Mouse (Mus musculus) spleen, adult 2 months (tissue): Measurements from ENCODE around the gene Abcc8. TPM values are rescaled to one million over a fixed set of nuclear protein-coding genes. Genes with fewer than 3 reads are reported as not detected.
A peak's percentile ranks its signal among the peaks of the same experiment; 100 is the strongest.

Source experiments
- DNase-seq, 2 experiments: peaks; one replicate each; pipeline versions ENCODE4 v3.0.0 to v3.0.0-alpha.2; 2012 to 2021; ENCODE audit warnings: low spot score in 2 of 2, low read depth in 1 of 2
- H3K27ac ChIP-seq: fragments of 200-500 bp; 2 replicates; pipeline ENCODE4 v1.5.1; 2012; ENCODE audit warnings: low read length, inconsistent platforms; ENCODE audit not compliant: insufficient read depth
- H3K27me3 ChIP-seq: fragments of 200-500 bp; 2 replicates; pipeline ENCODE4 v1.6.1; 2012; ENCODE audit warnings: mild to moderate bottlenecking, moderate library complexity, low read length, inconsistent platforms; ENCODE audit not compliant: control insufficient read depth, insufficient read depth
- H3K36me3 ChIP-seq: fragments of 200-500 bp; 2 replicates; pipeline ENCODE4 v1.6.1; 2012; ENCODE audit warnings: mild to moderate bottlenecking, low read length, inconsistent platforms; ENCODE audit not compliant: control insufficient read depth, insufficient read depth
- H3K4me1 ChIP-seq: fragments of 200-500 bp; 2 replicates; pipeline ENCODE4 v1.6.1; 2011; ENCODE audit warnings: inconsistent platforms; ENCODE audit not compliant: control insufficient read depth, insufficient read depth, insufficient read length
- H3K4me3 ChIP-seq: fragments of 200-500 bp; 2 replicates; pipeline ENCODE4 v1.5.1; 2011; ENCODE audit warnings: mild to moderate bottlenecking, inconsistent platforms; ENCODE audit not compliant: insufficient read depth, insufficient read length; ENCODE audit errors: extremely low read depth
- CTCF ChIP-seq: fragments of 200-500 bp; IDR thresholded peaks from 2 replicates; pipeline ENCODE4 v1.5.1; 2011; ENCODE audit warnings: mild to moderate bottlenecking, inconsistent platforms; ENCODE audit not compliant: insufficient read depth, insufficient read length, insufficient replicate concordance; ENCODE audit errors: extremely low read depth
- POLR2A ChIP-seq: fragments of 200-500 bp; IDR thresholded peaks from 2 replicates; pipeline ENCODE4 v1.6.1; 2011; ENCODE audit warnings: low read depth, low read length, inconsistent platforms
- WGBS: fragments of 180-500 bp; shearing (Covaris S2); methylation state at CpG from one replicate; pipeline ENCODE4 v1.1.7; 2018; 5-methylcytosine and 5-hydroxymethylcytosine counted together
- polyA plus RNA-seq: library from polyadenylated mRNA; depleted of rRNA; stranded (reverse); fragments of >200 nt; gene quantifications from 2 replicates; pipeline ENCODE4 v1.2.3, GENCODE M21; 2012; rRNA removed

Gene Abcc8
- polyA plus RNA-seq = 0.02 and 0.08 TPM in 2 replicates

- H3K4me1 ChIP-seq = no peaks in the 10 kb centered on the region
- H3K4me3 ChIP-seq = no peak within 1 kb of the TSS
- DNase-seq = no peak
- H3K27ac ChIP-seq = no peak within 1 kb of the TSS
- TF ChIP-seq CTCF (no peak), POLR2A (no peak)
- H3K27me3 ChIP-seq = peaks cover 3% of the 10 kb centered on the region; the same call in 1 of the 2 replicates
- 4% methylated on average over 75 of the region's 75 CpGs for WGBS
- no peaks in the 10 kb centered on the region for H3K36me3 ChIP-seq
These were observed at the start of gene Abcc8 for GRCm38 (mm10) chr7:46179431-46180275. Gene Abcc8 (minus strand): TSS chr7:46180033.

- no peak overlapping the region for H3K4me3 ChIP-seq
- 80% methylated on average over 4 of the region's 4 CpGs for WGBS
- H3K27ac ChIP-seq = no peak overlapping the region
- no peak for TF ChIP-seq CTCF
- H3K27me3 ChIP-seq = no peaks in the 10 kb centered on the region
- DNase-seq = no peak
- no peaks in the 10 kb centered on the region for H3K36me3 ChIP-seq
- H3K4me1 ChIP-seq = no peaks in the 10 kb centered on the region
These were observed 47.1 kb upstream of the Abcc8 start for GRCm38 (mm10) chr7:46226936-46227335.

GRCm38 (mm10) chr7:46226253-46226652 lies 46.4 kb upstream of the Abcc8 start:
- peak in 1 of 2 experiments; percentile 29 for DNase-seq
- no peaks in the 10 kb centered on the region for H3K36me3 ChIP-seq
- H3K27ac ChIP-seq = no peak overlapping the region
- no peaks in the 10 kb centered on the region for H3K4me1 ChIP-seq
- WGBS = 25% methylated on average over 7 of the region's 7 CpGs
- H3K4me3 ChIP-seq = no peak overlapping the region
- H3K27me3 ChIP-seq = no peaks in the 10 kb centered on the region
- no peak for TF ChIP-seq POLR2A
- TF ChIP-seq CTCF = peak; percentile 75; the same call in 1 of the 2 replicates

GRCm38 (mm10) chr7:46220591-46221129 lies 40.8 kb upstream of the Abcc8 start:
- no peak for DNase-seq
- Histone ChIP-seq H3K4me1 (no peaks in the 10 kb centered on the region), H3K4me3 (no peak overlapping the region), H3K27ac (no peak overlapping the region), H3K36me3 (no peaks in the 10 kb centered on the region), H3K27me3 (no peaks in the 10 kb centered on the region)
- 67% methylated on average over 8 of the region's 8 CpGs for WGBS
- TF ChIP-seq CTCF (no peak), POLR2A (no peak)

- DNase-seq = no peak
- 18% methylated on average over 11 of the region's 11 CpGs for WGBS
These were observed 38.6 kb upstream of the Abcc8 start for GRCm38 (mm10) chr7:46218415-46218814.

GRCm38 (mm10) chr7:46216481-46216880 lies 36.6 kb upstream of the Abcc8 start:
- WGBS = 62% methylated on average over 2 of the region's 2 CpGs
- no peak for TF ChIP-seq CTCF
- TF ChIP-seq POLR2A = no peak
- Histone ChIP-seq H3K4me3 (no peak overlapping the region), H3K27ac (no peak overlapping the region), H3K27me3 (no peaks in the 10 kb centered on the region), H3K36me3 (no peaks in the 10 kb centered on the region), H3K4me1 (no peaks in the 10 kb centered on the region)
- DNase-seq = no peak

More at GRCm38 (mm10) chr7:46218415-46218814, 38.6 kb upstream of the Abcc8 start:
- no peak for TF ChIP-seq POLR2A
- no peak for TF ChIP-seq CTCF
- Histone ChIP-seq H3K27me3 (no peaks in the 10 kb centered on the region), H3K4me1 (no peaks in the 10 kb centered on the region), H3K27ac (no peak overlapping the region), H3K36me3 (no peaks in the 10 kb centered on the region), H3K4me3 (no peak overlapping the region)

- Histone ChIP-seq H3K27ac (no peak overlapping the region), H3K4me3 (no peak overlapping the region), H3K36me3 (no peaks in the 10 kb centered on the region), H3K27me3 (no peaks in the 10 kb centered on the region), H3K4me1 (no peaks in the 10 kb centered on the region)
- WGBS = 77% methylated on average over 6 of the region's 6 CpGs
- TF ChIP-seq POLR2A (no peak), CTCF (no peak)
- no peak for DNase-seq
These were observed 30.4 kb upstream of the Abcc8 start for GRCm38 (mm10) chr7:46210276-46210675.
